8 mouse cellular contexts compared by ENCODE assay signal in the genomic region with DNA sequence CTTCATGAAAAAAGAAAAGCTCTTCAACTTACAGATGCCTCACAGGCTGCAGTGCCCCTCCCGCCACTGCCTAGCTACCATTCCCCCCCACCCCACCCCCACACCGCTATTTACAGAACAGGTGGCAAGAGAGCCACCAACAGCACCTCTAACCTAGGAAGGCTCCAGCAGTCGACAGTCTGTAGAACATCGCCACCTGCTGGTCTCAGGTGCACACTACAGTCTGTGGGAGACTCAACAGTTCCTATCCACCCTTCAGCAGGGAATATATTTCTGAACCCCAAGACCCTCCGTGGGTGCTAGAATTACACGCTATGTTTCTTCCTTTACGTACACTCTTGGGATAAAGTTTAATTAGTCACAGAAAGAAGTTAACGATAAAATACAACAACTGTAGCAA.
DNase-seq lines count a peak whose midpoint lies in the region; ATAC-seq lines count a peak whose summit lies in the region.

No protein-coding gene starts in this region.

- H3K27me3 ChIP-seq in hindbrain, embryonic 14.5 days (ENCODE audit: control insufficient read depth, insufficient read depth, low read length), result no peaks in the 10 kb centered on the region

- H3K9ac ChIP-seq in hindbrain, embryonic 14.5 days, result no peak overlapping the region

- H3K36me3 ChIP-seq in hindbrain, embryonic 14.5 days (replicated peaks; ENCODE audit: control insufficient read depth, insufficient read depth), result peaks cover 15% of the 10 kb centered on the region; the same call in 1 of the 2 replicates

- H3K4me1 ChIP-seq in hindbrain, embryonic 14.5 days (replicated peaks; ENCODE audit: control insufficient read depth, insufficient read depth, low read length), result no peaks in the 10 kb centered on the region

- WGBS in hindbrain, embryonic 14.5 days, result 22% methylated on average over 8 of the region's 8 CpGs

- peak; percentile 52 to 62 for DNase-seq in urinary bladder, postnatal 36 days (ENCODE audit: low spot score in 2 of 2)
- DNase-seq in urinary bladder, adult 2 months (ENCODE audit: low spot score), result no peak
- DNase-seq in adrenal gland, postnatal 10 days, result peak; percentile 81
- DNase-seq in embryo, embryonic 11.5 days (ENCODE audit: low read depth, low spot score), result peak; percentile 45
- DNase-seq in hindbrain, embryonic 14.5 days (ENCODE audit: low spot score), result peak; percentile 87
- DNase-seq in lung, adult 18-20 months, result peak; percentile 49 to 59
- DNase-seq in retina, embryonic 14.5 days (ENCODE audit: low spot score), result peak; percentile 78
- peak; percentile 28 for DNase-seq in yolk sac, embryonic 10.5 days (ENCODE audit: low spot score)

- H3K27ac ChIP-seq in hindbrain, embryonic 14.5 days, result no peak overlapping the region

- no peaks in the 10 kb centered on the region for H3K9me3 ChIP-seq in hindbrain, embryonic 14.5 days (ENCODE audit: control insufficient read depth, low read length)

- H3K4me2 ChIP-seq in hindbrain, embryonic 14.5 days (replicated peaks), result no peak overlapping the region

- H3K4me3 ChIP-seq in hindbrain, embryonic 14.5 days (replicated peaks; ENCODE audit: low read length), result no peak overlapping the region

- no peak for ATAC-seq in hindbrain, embryonic 14.5 days (ENCODE audit: low FRiP score)
